Mouse (Mus musculus) limb, embryonic 14.5 days (tissue): Measurements from ENCODE around the gene Ccdc88c. TPM values are rescaled to one million over a fixed set of nuclear protein-coding genes. Genes with fewer than 3 reads are reported as not detected.

Experiments used
- ATAC-seq: fragments of 200-750 bp; cut with Nextera tagmentation; 2 replicates; pipeline ENCODE4 v1.8.0; 2017; ENCODE audit warnings: low read depth, moderate number of reproducible peaks, moderate TSS enrichment; ENCODE audit not compliant: low FRiP score
- DNase-seq: peaks from one replicate; pipeline ENCODE4 v3.0.0-alpha.2; 2015; ENCODE audit warnings: low spot score
- H3K27ac ChIP-seq: fragments of 300-500 bp; sonication (generic); replicated peaks from 2 replicates; pipeline ENCODE4 v1.5.1; 2014; ENCODE audit warnings: low read depth, mild to moderate bottlenecking, low read length, moderate library complexity, mixed read lengths
- H3K27me3 ChIP-seq: fragments of 300-500 bp; sonication (generic); 2 replicates; pipeline ENCODE4 v1.6.1; 2014; ENCODE audit warnings: low read length, mixed read lengths; ENCODE audit not compliant: control insufficient read depth, insufficient read depth
- H3K36me3 ChIP-seq: fragments of 300-500 bp; sonication (generic); 2 replicates; pipeline ENCODE4 v1.6.1; 2014; ENCODE audit warnings: mild to moderate bottlenecking, low read length, moderate library complexity, mixed read lengths; ENCODE audit not compliant: control insufficient read depth, insufficient read depth
- H3K4me1 ChIP-seq: fragments of 300-500 bp; sonication (generic); 2 replicates; pipeline ENCODE4 v1.6.1; 2014; ENCODE audit warnings: antibody characterized with exemption, low read length, mixed read lengths; ENCODE audit not compliant: control insufficient read depth, insufficient read depth
- H3K4me2 ChIP-seq: fragments of 300-500 bp; sonication (generic); replicated peaks from 2 replicates; pipeline ENCODE4 v1.6.1; 2014; ENCODE audit warnings: low read depth, mild to moderate bottlenecking, low read length, moderate library complexity; ENCODE audit not compliant: severe bottlenecking
- H3K4me3 ChIP-seq: fragments of 300-500 bp; sonication (generic); replicated peaks from 2 replicates; pipeline ENCODE4 v1.5.1; 2014; ENCODE audit warnings: low read length
- H3K9ac ChIP-seq: fragments of 300-500 bp; sonication (generic); 2 replicates; pipeline ENCODE4 v1.6.1; 2014; ENCODE audit warnings: mild to moderate bottlenecking, low read depth, low read length, moderate library complexity; ENCODE audit not compliant: severe bottlenecking
- H3K9me3 ChIP-seq: fragments of 300-500 bp; sonication (generic); 2 replicates; pipeline ENCODE4 v1.6.1; 2016; ENCODE audit warnings: low read length; ENCODE audit not compliant: control insufficient read depth
- POLR2A ChIP-seq: fragments of 200-500 bp; IDR thresholded peaks from 2 replicates; pipeline ENCODE4 v1.8.0; 2012; ENCODE audit warnings: inconsistent platforms, mild to moderate bottlenecking, moderate library complexity, borderline replicate concordance; ENCODE audit not compliant: insufficient read depth, insufficient read length; ENCODE audit errors: extremely low read depth
- WGBS: fragments of 180-500 bp; shearing (Covaris S2); extraction: QIAGEN DNeasy Blood & Tissue Kit; methylation state at CpG from one replicate; pipeline ENCODE4 v1.1.7; 2014; 5-methylcytosine and 5-hydroxymethylcytosine counted together
- polyA plus RNA-seq, 2 experiments: library from polyadenylated mRNA; depleted of rRNA in 1 of 2; stranded (reverse) in 1 of 2; unstranded in 1 of 2; fragments of >200 nt; fragmentation: Nextera tagmentation in 1 of 2; extraction: Ambion mirVana in 1 of 2; gene quantifications; 2 replicates each; pipeline versions ENCODE4 v1.2.1 to v1.2.3; 2012 to 2014

The Ccdc88c gene
- polyA plus RNA-seq, 2 experiments: 5.2 to 6.5 TPM

DNA sequence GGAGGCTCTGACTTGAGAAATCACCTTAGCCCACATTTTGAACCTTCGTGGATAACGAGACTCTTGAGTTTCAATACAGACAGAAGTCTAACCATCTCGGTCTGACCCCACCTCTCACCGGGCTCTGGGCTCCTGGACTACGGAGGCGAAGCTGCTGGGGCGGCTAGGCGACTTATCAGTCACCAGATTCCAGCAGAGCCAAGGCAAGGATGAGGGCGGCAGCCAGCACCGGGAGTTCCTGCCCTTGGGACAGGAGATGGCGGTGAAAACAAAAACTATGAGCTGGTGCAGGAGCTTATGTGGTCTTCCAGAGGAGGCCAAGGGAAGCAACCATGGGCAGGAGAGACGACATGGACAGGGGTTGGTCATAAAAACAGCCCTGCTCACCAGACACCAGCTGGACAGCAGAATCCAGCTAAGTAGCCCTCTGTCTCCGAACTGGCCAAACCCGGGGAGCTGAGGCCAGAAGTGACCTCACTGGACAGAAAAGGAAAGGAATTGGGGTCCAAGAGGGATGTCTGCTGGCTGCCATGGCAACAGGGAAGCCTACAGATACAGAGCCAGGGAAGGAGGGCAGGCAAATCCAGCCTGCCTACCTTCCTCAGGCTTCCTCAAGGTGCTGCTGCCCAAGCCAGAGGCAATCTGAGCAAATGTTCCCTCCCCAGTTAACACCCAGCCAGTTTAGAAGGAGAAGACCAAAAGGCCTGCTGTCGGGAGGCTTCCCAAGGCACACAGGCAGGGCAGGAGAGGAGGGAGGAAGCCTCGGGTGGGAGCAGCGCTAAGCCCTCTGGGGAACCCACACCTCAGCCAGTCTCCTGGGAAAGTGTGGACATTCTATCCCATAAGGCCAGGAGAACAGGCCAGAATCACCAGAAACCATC lies 16.4 kb downstream of the Ccdc88c start:
- no peak overlapping the region for H3K27ac ChIP-seq
- 24% methylated on average over 17 of the region's 17 CpGs for WGBS
- no peak for ATAC-seq

DNA sequence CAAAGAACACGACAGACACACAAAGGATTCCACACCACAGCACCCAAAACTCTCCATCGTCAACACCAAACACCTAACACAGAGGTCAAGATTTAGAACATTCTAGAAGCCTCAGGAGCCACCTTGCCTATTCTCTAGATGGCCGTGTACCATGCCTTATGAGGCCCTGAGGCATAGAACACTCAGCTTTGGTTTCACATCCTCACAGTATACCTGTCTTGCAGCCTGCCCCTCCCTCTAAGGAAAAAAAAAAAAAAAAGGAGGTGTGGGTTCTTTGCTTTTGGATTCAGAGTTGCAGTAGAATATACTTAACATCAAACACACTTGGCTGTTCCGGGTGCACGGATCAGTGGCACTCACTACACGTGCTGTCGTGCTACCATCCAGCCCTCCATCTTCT lies 17.8 kb downstream of the Ccdc88c start:
- H3K27ac ChIP-seq: no peak overlapping the region
- no peak overlapping the region for H3K4me3 ChIP-seq
- H3K9me3 ChIP-seq: no peaks in the 10 kb centered on the region
- H3K9ac ChIP-seq: no peak overlapping the region
- WGBS: 77% methylated on average over 7 of the region's 7 CpGs
- no peaks in the 10 kb centered on the region for H3K27me3 ChIP-seq
- peaks cover 25% of the 10 kb centered on the region for H3K4me1 ChIP-seq
- H3K36me3 ChIP-seq: no peaks in the 10 kb centered on the region
- no peak for TF ChIP-seq POLR2A
- H3K4me2 ChIP-seq: no peak overlapping the region
- DNase-seq (no peak), ATAC-seq (no peak)

More for the DNA sequence above, 16.4 kb downstream of the Ccdc88c start:
- Histone ChIP-seq H3K4me2 (no peak overlapping the region), H3K27me3 (no peaks in the 10 kb centered on the region), H3K9ac (no peak overlapping the region), H3K36me3 (no peaks in the 10 kb centered on the region), H3K4me3 (no peak overlapping the region), H3K4me1 (peaks cover 28% of the 10 kb centered on the region), H3K9me3 (no peaks in the 10 kb centered on the region)
- TF ChIP-seq POLR2A: no peak
- DNase-seq: no peak

DNA sequence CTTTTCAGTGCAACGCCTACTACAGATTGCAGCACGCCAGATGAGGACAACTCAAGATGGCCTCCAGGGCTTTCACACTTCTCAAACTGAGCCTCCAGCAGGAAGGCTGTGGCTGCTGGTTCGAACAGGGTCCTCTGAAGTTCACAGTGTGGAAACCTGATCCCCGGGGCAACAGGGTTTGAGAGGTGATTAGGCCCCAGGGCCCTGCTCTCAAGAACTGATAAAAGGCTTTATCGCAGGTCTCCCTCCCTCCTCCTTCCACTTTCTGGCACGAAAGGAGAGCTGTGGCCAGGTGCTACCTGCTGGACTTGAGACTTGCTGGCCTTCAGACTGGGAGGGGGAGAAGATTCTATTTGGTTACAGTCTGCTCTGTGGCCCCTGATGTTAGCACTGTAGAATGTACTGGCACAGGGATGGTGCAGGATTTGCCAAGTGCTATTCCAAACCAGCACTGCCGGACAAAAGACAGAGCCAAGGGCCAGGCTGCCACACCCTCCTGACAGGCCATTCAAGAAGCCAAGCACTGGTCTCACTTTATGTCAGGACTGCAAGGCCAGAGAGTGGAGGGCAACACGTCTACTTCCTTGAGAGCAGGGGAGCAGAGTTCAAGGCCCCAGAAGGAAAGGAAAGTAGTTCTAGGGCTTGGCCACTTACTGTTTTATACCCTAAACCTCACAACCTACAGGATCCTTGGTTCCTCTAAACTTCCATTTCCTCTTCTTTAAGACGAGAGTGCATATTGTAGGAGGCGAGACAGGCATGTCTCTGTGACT lies 18.5 kb downstream of the Ccdc88c start:
- DNase-seq: no peak
- Histone ChIP-seq H3K36me3 (no peaks in the 10 kb centered on the region), H3K9me3 (no peaks in the 10 kb centered on the region), H3K4me2 (no peak overlapping the region), H3K4me3 (no peak overlapping the region), H3K4me1 (peaks cover 23% of the 10 kb centered on the region), H3K27me3 (no peaks in the 10 kb centered on the region), H3K9ac (no peak overlapping the region), H3K27ac (no peak overlapping the region)
- WGBS: 56% methylated on average over 10 of the region's 10 CpGs
- ATAC-seq: no peak
- TF ChIP-seq POLR2A: no peak

DNA sequence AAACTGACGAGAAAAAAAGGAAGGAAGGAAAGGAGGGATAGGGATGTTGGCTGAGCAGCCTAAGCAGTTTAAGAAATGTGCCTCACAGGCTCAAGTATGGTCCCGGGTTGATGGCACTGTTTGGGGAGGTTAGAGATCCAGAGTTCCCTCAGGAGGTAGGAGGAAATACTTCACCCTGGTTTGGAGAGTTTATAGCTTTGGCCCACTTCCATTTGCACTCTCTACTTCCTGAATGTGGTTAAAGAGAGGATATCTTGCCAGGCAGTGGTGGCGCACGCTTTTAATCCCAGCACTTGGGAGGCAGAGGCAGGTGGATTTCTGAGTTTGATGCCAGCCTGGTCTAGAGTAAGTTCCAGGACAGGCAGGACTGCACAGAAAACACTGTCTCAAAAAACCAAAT lies 19.6 kb downstream of the Ccdc88c start:
- ATAC-seq (no peak), DNase-seq (no peak)
- Histone ChIP-seq H3K27ac (no peak overlapping the region), H3K36me3 (no peaks in the 10 kb centered on the region), H3K4me3 (no peak overlapping the region), H3K27me3 (no peaks in the 10 kb centered on the region), H3K9me3 (no peaks in the 10 kb centered on the region), H3K9ac (no peak overlapping the region), H3K4me2 (no peak overlapping the region), H3K4me1 (peaks cover 18% of the 10 kb centered on the region)
- TF ChIP-seq POLR2A: no peak
- 87% methylated on average over 4 of the region's 4 CpGs for WGBS

DNA sequence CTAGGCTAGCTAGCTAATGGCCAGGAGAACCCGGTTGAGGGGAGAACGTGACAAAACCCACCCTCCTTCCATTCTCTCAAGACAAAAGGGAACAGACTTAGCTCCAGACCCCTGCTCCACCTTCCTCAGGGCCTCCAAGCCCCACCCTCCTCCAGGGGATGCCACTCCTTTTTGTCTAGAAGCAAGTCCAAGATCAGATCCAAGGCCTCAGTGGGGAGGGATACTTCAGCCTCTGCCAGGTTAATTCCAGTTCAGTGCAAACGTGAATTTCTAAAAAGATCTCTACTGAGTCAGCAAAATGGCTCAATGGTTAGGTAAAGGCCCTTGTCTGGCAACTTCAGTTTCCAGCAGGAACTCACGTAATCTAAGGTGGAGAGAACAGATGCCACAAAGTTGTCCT lies 20.2 kb downstream of the Ccdc88c start:
- Histone ChIP-seq H3K9me3 (no peaks in the 10 kb centered on the region), H3K9ac (no peak overlapping the region), H3K36me3 (no peaks in the 10 kb centered on the region), H3K4me1 (peaks cover 18% of the 10 kb centered on the region), H3K27ac (no peak overlapping the region), H3K4me2 (no peak overlapping the region), H3K4me3 (no peak overlapping the region), H3K27me3 (no peaks in the 10 kb centered on the region)
- DNase-seq (no peak), ATAC-seq (no peak)
- 47% methylated on average over 4 of the region's 4 CpGs for WGBS
- TF ChIP-seq POLR2A: no peak
